Mouse (Mus musculus) kidney, adult 18-20 months (tissue): ENCODE results near the gene Slc7a5.
A peak's percentile ranks its signal among the peaks of the same experiment; 100 is the strongest.

Experiments used
- DNase-seq: peaks from one replicate; pipeline ENCODE4 v3.0.0; 2021

Slc7a5 gene

GRCm38 (mm10) chr8:121879712-121880111, 27.8 kb downstream of the Slc7a5 start:
- no peak for DNase-seq

- no peak for DNase-seq
Measured at GRCm38 (mm10) chr8:121877828-121878480, 29.5 kb downstream of the Slc7a5 start.

- no peak for DNase-seq
Measured at GRCm38 (mm10) chr8:121877212-121877611, 30.3 kb downstream of the Slc7a5 start.

GRCm38 (mm10) chr8:121875517-121875916, 32.0 kb downstream of the Slc7a5 start:
- DNase-seq: no peak

GRCm38 (mm10) chr8:121875045-121875444, 32.4 kb downstream of the Slc7a5 start:
- no peak for DNase-seq

GRCm38 (mm10) chr8:121874031-121874430, 33.5 kb downstream of the Slc7a5 start:
- DNase-seq: peak; percentile 73

- DNase-seq: no peak
Measured at GRCm38 (mm10) chr8:121871833-121872440, 35.6 kb downstream of the Slc7a5 start.

GRCm38 (mm10) chr8:121870190-121870589, 37.3 kb downstream of the Slc7a5 start:
- DNase-seq: no peak

GRCm38 (mm10) chr8:121868896-121869295, 38.6 kb downstream of the Slc7a5 start:
- DNase-seq: no peak

- DNase-seq: no peak
Measured at GRCm38 (mm10) chr8:121868196-121868595, 39.3 kb downstream of the Slc7a5 start.

GRCm38 (mm10) chr8:121865356-121865755, 42.1 kb downstream of the Slc7a5 start:
- DNase-seq: no peak

- no peak for DNase-seq
Measured at GRCm38 (mm10) chr8:121861806-121862548, 45.5 kb downstream of the Slc7a5 start.

- DNase-seq: no peak
Measured at GRCm38 (mm10) chr8:121861276-121861675, 46.2 kb downstream of the Slc7a5 start.

- DNase-seq: no peak
Measured at GRCm38 (mm10) chr8:121857747-121858146, 49.7 kb downstream of the Slc7a5 start.

- DNase-seq: no peak
Measured at GRCm38 (mm10) chr8:121857331-121857730, 50.2 kb downstream of the Slc7a5 start.

- DNase-seq: no peak
Measured at GRCm38 (mm10) chr8:121856071-121856746, 51.3 kb downstream of the Slc7a5 start.

GRCm38 (mm10) chr8:121853586-121853985, 53.9 kb downstream of the Slc7a5 start:
- DNase-seq: no peak

GRCm38 (mm10) chr8:121852464-121852863, 55.0 kb downstream of the Slc7a5 start:
- DNase-seq: no peak

- DNase-seq: no peak
Measured at GRCm38 (mm10) chr8:121851716-121852115, 55.8 kb downstream of the Slc7a5 start.

- peak; percentile 93 for DNase-seq
Measured at GRCm38 (mm10) chr8:121850821-121851470, 56.5 kb downstream of the Slc7a5 start.

GRCm38 (mm10) chr8:121850436-121850820, 57.1 kb downstream of the Slc7a5 start:
- DNase-seq: no peak

GRCm38 (mm10) chr8:121850018-121850417, 57.5 kb downstream of the Slc7a5 start:
- peak; percentile 70 for DNase-seq

- no peak for DNase-seq
Measured at GRCm38 (mm10) chr8:121849303-121849702, 58.2 kb downstream of the Slc7a5 start.
